Mouse (Mus musculus): ENCODE measurements around the gene Mtss1l. TPM values are rescaled to one million over a fixed set of nuclear protein-coding genes. Genes with fewer than 3 reads are reported as not detected.

Gene Mtss1l
- total and polyA plus RNA-seq, 3 experiments = 38.8 to 39.7 (median 39.6) TPM

DNA sequence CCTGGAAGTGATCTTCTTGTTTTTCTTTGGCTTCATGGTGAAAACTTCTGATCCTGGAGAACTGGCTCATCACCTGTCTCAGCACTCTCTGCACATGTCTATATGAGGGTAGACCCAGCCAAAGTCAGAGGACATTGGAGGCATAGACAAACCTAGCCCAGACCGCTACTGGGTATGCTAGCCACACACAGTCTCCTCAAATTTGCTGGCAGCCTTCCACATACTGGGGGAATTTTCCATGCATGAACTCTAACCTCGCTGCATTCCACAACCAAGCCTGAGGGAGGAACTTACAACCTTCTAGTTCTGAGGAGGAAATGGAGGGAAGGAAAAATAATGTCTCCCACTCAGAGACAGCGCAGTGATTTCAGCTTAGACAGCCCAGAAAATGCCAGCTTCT lies 52.8 kb downstream of the Mtss1l start:
- Histone ChIP-seq H3K27ac (peak overlapping the region; percentile 41), H3K4me3 (no peak overlapping the region), H3K9ac (ENCODE audit: low read depth, low read length) (no peak overlapping the region), H3K36me3 (ENCODE audit: control insufficient read depth, insufficient read depth, low read length) (no peaks in the 10 kb centered on the region), H3K79me2 (replicated peaks; ENCODE audit: control insufficient read depth, insufficient read depth, low read length) (no peaks in the 10 kb centered on the region), H3K27me3 (ENCODE audit: control insufficient read depth, insufficient read depth, low read length) (no peaks in the 10 kb centered on the region), H3K4me1 (ENCODE audit: control insufficient read depth, insufficient read depth, low read length) (peaks cover 2% of the 10 kb centered on the region; the same call in 1 of the 2 replicates)
- no peak for DNase-seq
- TF ChIP-seq POLR2A (IDR thresholded peaks at IDR 0.05; ENCODE audit: insufficient read depth, low read depth, low read length) (no peak), EP300 (IDR thresholded peaks at IDR 0.05; ENCODE audit: insufficient read depth, low read depth, low read length) (no peak), CTCF (IDR thresholded peaks at IDR 0.05) (no peak)
- 65% methylated on average over 3 of the region's 3 CpGs for WGBS
- intact Hi-C loops (cut with DNase I) = no loop called here

- no peak overlapping the region for H3K4me3 ChIP-seq
- H3K27me3 ChIP-seq (ENCODE audit: control insufficient read depth, insufficient read depth, low read length) = no peaks in the 10 kb centered on the region
- 78% methylated on average over 6 of the region's 6 CpGs for WGBS
- peaks cover 2% of the 10 kb centered on the region; the same call in 1 of the 2 replicates for H3K4me1 ChIP-seq (ENCODE audit: control insufficient read depth, insufficient read depth, low read length)
- no peaks in the 10 kb centered on the region for H3K79me2 ChIP-seq (replicated peaks; ENCODE audit: control insufficient read depth, insufficient read depth, low read length)
- intact Hi-C loops (cut with DNase I) = no loop called here
- H3K36me3 ChIP-seq (ENCODE audit: control insufficient read depth, insufficient read depth, low read length) = no peaks in the 10 kb centered on the region
- H3K27ac ChIP-seq = peak overlapping the region; percentile 41
- no peak overlapping the region for H3K9ac ChIP-seq (ENCODE audit: low read depth, low read length)
- DNase-seq = no peak
- TF ChIP-seq CTCF (IDR thresholded peaks at IDR 0.05) = no peak
- no peak for TF ChIP-seq POLR2A (IDR thresholded peaks at IDR 0.05; ENCODE audit: insufficient read depth, low read depth, low read length)
- no peak for TF ChIP-seq EP300 (IDR thresholded peaks at IDR 0.05; ENCODE audit: insufficient read depth, low read depth, low read length)
Observed at GRCm38 (mm10) chr8:110774725-110775124, 53.4 kb downstream of the Mtss1l start.

- H3K9ac ChIP-seq (ENCODE audit: low read depth, low read length) = no peak overlapping the region
- 74% methylated on average over 8 of the region's 8 CpGs for whole genome bisulfite sequencing
- H3K36me3 ChIP-seq (ENCODE audit: control insufficient read depth, insufficient read depth, low read length) = no peaks in the 10 kb centered on the region
- peaks cover 2% of the 10 kb centered on the region; the same call in 1 of the 2 replicates for H3K4me1 ChIP-seq (ENCODE audit: control insufficient read depth, insufficient read depth, low read length)
- TF ChIP-seq EP300 (IDR thresholded peaks at IDR 0.05; ENCODE audit: insufficient read depth, low read depth, low read length) = no peak
- no peak for TF ChIP-seq POLR2A (IDR thresholded peaks at IDR 0.05; ENCODE audit: insufficient read depth, low read depth, low read length)
- TF ChIP-seq CTCF (IDR thresholded peaks at IDR 0.05) = peak; percentile 57
- no peak for DNase-seq
- no peaks in the 10 kb centered on the region for H3K27me3 ChIP-seq (ENCODE audit: control insufficient read depth, insufficient read depth, low read length)
- no peaks in the 10 kb centered on the region for H3K79me2 ChIP-seq (replicated peaks; ENCODE audit: control insufficient read depth, insufficient read depth, low read length)
- no peak overlapping the region; the same call in 1 of the 2 replicates for H3K27ac ChIP-seq
- no peak overlapping the region for H3K4me3 ChIP-seq
- intact Hi-C loops (cut with DNase I) = no loop called here
Observed at GRCm38 (mm10) chr8:110775316-110775715, 54.0 kb downstream of the Mtss1l start.

DNA sequence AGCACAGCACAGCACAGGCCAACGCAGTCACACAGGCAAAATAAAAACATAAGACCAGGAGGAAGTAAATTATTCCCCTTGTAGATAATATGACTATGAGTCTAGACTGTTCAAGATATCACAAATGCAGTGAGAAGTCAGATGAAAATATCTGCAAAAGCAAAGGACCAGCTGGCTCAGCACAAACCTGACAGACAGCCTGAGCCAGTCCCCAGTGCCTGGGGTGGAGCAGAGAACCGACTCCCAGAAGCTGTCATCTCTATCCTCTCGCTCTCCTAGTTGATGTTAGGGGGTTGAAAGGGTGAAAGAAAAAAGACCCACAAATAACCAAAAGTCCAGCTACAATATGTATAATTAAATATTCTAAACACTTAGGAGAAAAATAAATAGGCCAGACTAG lies 54.4 kb downstream of the Mtss1l start:
- intact Hi-C loops (cut with DNase I) = no loop called here
- Histone ChIP-seq H3K27me3 (ENCODE audit: control insufficient read depth, insufficient read depth, low read length) (no peaks in the 10 kb centered on the region), H3K9ac (ENCODE audit: low read depth, low read length) (no peak overlapping the region), H3K27ac (no peak overlapping the region), H3K4me3 (no peak overlapping the region), H3K79me2 (replicated peaks; ENCODE audit: control insufficient read depth, insufficient read depth, low read length) (no peaks in the 10 kb centered on the region), H3K36me3 (ENCODE audit: control insufficient read depth, insufficient read depth, low read length) (no peaks in the 10 kb centered on the region), H3K4me1 (ENCODE audit: control insufficient read depth, insufficient read depth, low read length) (peaks cover 2% of the 10 kb centered on the region; the same call in 1 of the 2 replicates)
- 76% methylated on average over 3 of the region's 3 CpGs for WGBS
- TF ChIP-seq POLR2A (IDR thresholded peaks at IDR 0.05; ENCODE audit: insufficient read depth, low read depth, low read length) (no peak), CTCF (IDR thresholded peaks at IDR 0.05) (no peak), EP300 (IDR thresholded peaks at IDR 0.05; ENCODE audit: insufficient read depth, low read depth, low read length) (no peak)
- DNase-seq = no peak

DNA sequence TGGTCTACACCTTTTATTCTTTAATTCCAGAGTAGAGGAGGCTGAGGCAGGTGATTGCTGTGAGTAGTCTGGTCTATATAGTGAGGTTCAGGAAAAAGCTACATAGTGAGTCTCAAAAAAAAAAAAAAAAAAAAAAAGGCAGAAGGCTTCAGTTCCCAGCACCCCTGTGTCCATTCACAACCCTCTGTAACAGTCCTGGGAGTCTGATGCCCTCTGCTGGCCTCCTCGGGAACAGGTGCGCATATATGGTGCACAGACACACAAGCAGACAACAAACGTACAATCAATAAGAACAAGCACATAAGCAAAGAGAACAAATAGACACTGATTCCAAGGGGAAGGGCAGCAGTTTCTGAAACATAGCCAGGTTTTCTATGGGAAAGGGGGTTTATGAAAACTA lies 55.1 kb downstream of the Mtss1l start:
- Histone ChIP-seq H3K4me1 (ENCODE audit: control insufficient read depth, insufficient read depth, low read length) (peaks cover 2% of the 10 kb centered on the region; the same call in 1 of the 2 replicates), H3K79me2 (replicated peaks; ENCODE audit: control insufficient read depth, insufficient read depth, low read length) (no peaks in the 10 kb centered on the region), H3K9ac (ENCODE audit: low read depth, low read length) (no peak overlapping the region), H3K36me3 (ENCODE audit: control insufficient read depth, insufficient read depth, low read length) (no peaks in the 10 kb centered on the region), H3K27me3 (ENCODE audit: control insufficient read depth, insufficient read depth, low read length) (no peaks in the 10 kb centered on the region), H3K4me3 (no peak overlapping the region), H3K27ac (no peak overlapping the region)
- intact Hi-C loops (cut with DNase I) = no loop called here
- DNase-seq = no peak
- TF ChIP-seq EP300 (IDR thresholded peaks at IDR 0.05; ENCODE audit: insufficient read depth, low read depth, low read length) = no peak
- WGBS = 95% methylated on average over 3 of the region's 3 CpGs

- intact Hi-C loops (cut with DNase I) = no loop called here
- no peak overlapping the region for H3K4me3 ChIP-seq
- no peak overlapping the region for H3K9ac ChIP-seq (ENCODE audit: low read depth, low read length)
- DNase-seq = no peak
- no peaks in the 10 kb centered on the region for H3K4me1 ChIP-seq (ENCODE audit: control insufficient read depth, insufficient read depth, low read length)
- no peak for TF ChIP-seq EP300 (IDR thresholded peaks at IDR 0.05; ENCODE audit: insufficient read depth, low read depth, low read length)
- no peak for TF ChIP-seq POLR2A (IDR thresholded peaks at IDR 0.05; ENCODE audit: insufficient read depth, low read depth, low read length)
- TF ChIP-seq CTCF (IDR thresholded peaks at IDR 0.05) = no peak
- H3K36me3 ChIP-seq (ENCODE audit: control insufficient read depth, insufficient read depth, low read length) = no peaks in the 10 kb centered on the region
- WGBS = 50% methylated on average over 13 of the region's 13 CpGs
- H3K79me2 ChIP-seq (replicated peaks; ENCODE audit: control insufficient read depth, insufficient read depth, low read length) = no peaks in the 10 kb centered on the region
- no peak overlapping the region for H3K27ac ChIP-seq
- no peaks in the 10 kb centered on the region for H3K27me3 ChIP-seq (ENCODE audit: control insufficient read depth, insufficient read depth, low read length)
Observed at GRCm38 (mm10) chr8:110779924-110780718, 58.8 kb downstream of the Mtss1l start.

Measured in heart, adult 2 months (tissue).